Mouse (Mus musculus): Measurements from ENCODE around the gene Hpdl.

The Hpdl gene

GRCm38 (mm10) chr4:116807197-116808129 is 14.0 kb downstream of the Hpdl start, which contains the start of the genes Toe1 and Mutyh:
Toe1 (minus strand) TSS chr4:116807640.
Mutyh (plus strand) TSS chr4:116807723.
- in situ Hi-C loops (cut with MboI, MseI): loop anchor here in 1 of 2 experiments (10.0 kb wide), 1 partner anchor 243 kb away; no protein-coding TSS in a partner anchor

GRCm38 (mm10) chr4:116799901-116800300 is 21.6 kb downstream of the Hpdl start:
- in situ Hi-C loops (cut with MboI, MseI): loop anchor here in 1 of 2 experiments (10.0 kb wide), 1 partner anchor 235 kb away; no protein-coding TSS in a partner anchor

GRCm38 (mm10) chr4:116796442-116797110 is 24.9 kb downstream of the Hpdl start:
- in situ Hi-C loops (cut with MboI, MseI): no loop called here

GRCm38 (mm10) chr4:116794273-116794672 is 27.2 kb downstream of the Hpdl start:
- in situ Hi-C loops (cut with MboI, MseI): no loop called here

- in situ Hi-C loops (cut with MboI, MseI): no loop called here
Observed at GRCm38 (mm10) chr4:116792453-116792852, 29.1 kb downstream of the Hpdl start.

GRCm38 (mm10) chr4:116788956-116789355 is 32.6 kb downstream of the Hpdl start:
- in situ Hi-C loops (cut with MboI, MseI): loop anchor here (5.0 kb wide), 1 partner anchor 72 kb away; no protein-coding TSS in a partner anchor

GRCm38 (mm10) chr4:116787985-116788760 is 33.3 kb downstream of the Hpdl start:
- in situ Hi-C loops (cut with MboI, MseI): loop anchor here (5.0 kb wide), 1 partner anchor 71 kb away; no protein-coding TSS in a partner anchor

GRCm38 (mm10) chr4:116786587-116786986 is 34.9 kb downstream of the Hpdl start:
- in situ Hi-C loops (cut with MboI, MseI): loop anchor here (5.0 kb wide), 1 partner anchor 69 kb away; no protein-coding TSS in a partner anchor

- in situ Hi-C loops (cut with MboI, MseI): no loop called here
Observed at GRCm38 (mm10) chr4:116782171-116782570, 39.3 kb downstream of the Hpdl start.

- in situ Hi-C loops (cut with MboI, MseI): no loop called here
Observed at GRCm38 (mm10) chr4:116781366-116781765, 40.1 kb downstream of the Hpdl start.

- in situ Hi-C loops (cut with MboI, MseI): no loop called here
Observed at GRCm38 (mm10) chr4:116780541-116780940, 41.0 kb downstream of the Hpdl start.

GRCm38 (mm10) chr4:116777079-116777478 is 44.4 kb downstream of the Hpdl start:
- in situ Hi-C loops (cut with MboI, MseI): loop anchor here in 1 of 2 experiments (10.0 kb wide), 1 partner anchor 822 kb away; no protein-coding TSS in a partner anchor

GRCm38 (mm10) chr4:116776391-116776790 is 45.1 kb downstream of the Hpdl start:
- in situ Hi-C loops (cut with MboI, MseI): loop anchor here in 1 of 2 experiments (10.0 kb wide), 1 partner anchor 822 kb away; no protein-coding TSS in a partner anchor
